Mouse (Mus musculus) liver, adult 2 months (tissue): ENCODE data around the gene Nr4a1.

Experiments used
- CTCF ChIP-seq: fragments of 200-500 bp; IDR thresholded peaks from 2 replicates; pipeline ENCODE4 v1.5.1; 2011; ENCODE audit warnings: low read depth, low read length, control low read depth
- POLR2A ChIP-seq: fragments of 200-500 bp; IDR thresholded peaks from 2 replicates; pipeline ENCODE4 v1.6.1; 2011; ENCODE audit warnings: low read length, control low read depth; ENCODE audit not compliant: insufficient read depth; ENCODE audit errors: extremely low read depth

DNA sequence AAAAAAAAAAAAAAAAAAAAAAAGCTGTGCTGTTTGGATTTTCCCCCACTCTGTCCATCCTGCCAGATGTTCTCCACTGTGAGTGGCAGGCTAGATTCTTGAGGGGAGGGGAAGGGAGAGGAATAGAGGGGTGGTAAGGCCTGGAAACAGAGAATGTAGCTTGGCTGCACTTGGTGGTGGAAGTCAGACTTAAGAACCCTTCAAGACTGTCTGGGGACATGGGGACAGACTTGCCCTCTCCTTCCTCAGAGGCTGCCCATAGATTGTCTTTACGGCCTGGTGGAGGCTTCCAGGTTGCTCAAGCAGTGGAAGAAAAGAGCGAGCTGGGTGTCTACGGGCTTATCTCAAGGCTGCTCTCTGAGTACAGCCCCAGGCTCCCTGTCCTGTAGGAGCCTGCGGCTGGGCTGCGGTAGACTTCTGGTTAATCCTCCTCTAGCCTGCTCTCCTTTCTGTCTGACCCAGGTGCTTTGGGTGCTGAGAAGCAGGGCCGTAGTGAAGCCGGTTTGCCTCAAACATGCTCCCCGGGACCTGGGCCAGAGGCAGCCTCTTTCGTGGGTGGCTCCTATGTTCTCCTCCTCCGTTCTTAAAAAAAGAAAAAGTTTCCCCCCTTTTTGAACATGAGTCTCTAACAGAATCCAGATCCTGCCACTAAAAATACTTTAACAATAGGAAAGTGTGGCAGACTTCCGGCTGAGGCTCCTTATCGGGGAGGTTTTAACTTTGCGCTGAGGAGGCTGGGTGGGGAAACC is 7.0 kb downstream of the Nr4a1 start:
- TF ChIP-seq CTCF (no peak), POLR2A (no peak)
